Mouse (Mus musculus): ENCODE results near the gene Olfr275. TPM values are rescaled to one million over a fixed set of nuclear protein-coding genes. Genes with fewer than 3 reads are reported as not detected.
"Not testable (repeated sequence)": the region's sequence is repeated elsewhere in the genome, so short reads cannot be mapped to it uniquely, and the experiment has no call there.

The Olfr275 gene
- not detected for total RNA-seq (2021)
- long read RNA-seq, experiment 1, partial matches to known transcripts: 0 of 1 reads
- long read RNA-seq, experiment 1, other reads (novel, unspliced or antisense): 1 of 1 reads
- long read RNA-seq, experiment 2: 0 reads

- no peak for DNase-seq
Observed at GRCm38 (mm10) chr4:52814304-52814703, at the start of gene Olfr275. Gene Olfr275, plus strand, starts transcription at chr4:52814604.

DNA sequence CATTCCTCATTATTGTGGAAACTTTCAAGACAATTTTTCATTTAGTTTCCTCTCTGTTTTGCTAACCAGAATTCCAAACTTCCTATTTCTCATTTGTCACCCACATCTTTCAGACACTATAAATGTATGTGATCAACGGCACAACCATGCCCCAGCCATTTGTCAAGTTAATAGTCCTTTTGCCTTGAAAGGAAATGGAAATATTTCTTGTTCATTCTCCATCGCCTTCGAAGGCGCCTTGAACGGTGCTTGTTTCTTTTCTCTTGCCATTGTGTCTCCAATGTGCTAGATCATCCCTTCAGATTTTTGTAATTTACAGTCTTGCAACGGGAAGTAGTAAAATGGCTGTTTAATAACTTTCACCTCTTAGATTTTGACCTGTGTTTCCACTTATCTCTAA lies 48.8 kb upstream of the Olfr275 start:
- no peak for DNase-seq

- no peak for DNase-seq
Observed at GRCm38 (mm10) chr4:52772186-52772585, 42.2 kb upstream of the Olfr275 start.

GRCm38 (mm10) chr4:52800013-52800412 lies 14.4 kb upstream of the Olfr275 start:
- DNase-seq: no peak

GRCm38 (mm10) chr4:52811871-52812270 lies 2.5 kb upstream of the Olfr275 start:
- DNase-seq: no peak

- no peak for DNase-seq
Observed at GRCm38 (mm10) chr4:52821375-52821774, 7.0 kb downstream of the Olfr275 start.

GRCm38 (mm10) chr4:52845411-52845810 lies 31.0 kb downstream of the Olfr275 start:
- DNase-seq: not testable (repeated sequence)

- no peak for DNase-seq
Observed at GRCm38 (mm10) chr4:52849039-52849635, 34.7 kb downstream of the Olfr275 start.

DNA sequence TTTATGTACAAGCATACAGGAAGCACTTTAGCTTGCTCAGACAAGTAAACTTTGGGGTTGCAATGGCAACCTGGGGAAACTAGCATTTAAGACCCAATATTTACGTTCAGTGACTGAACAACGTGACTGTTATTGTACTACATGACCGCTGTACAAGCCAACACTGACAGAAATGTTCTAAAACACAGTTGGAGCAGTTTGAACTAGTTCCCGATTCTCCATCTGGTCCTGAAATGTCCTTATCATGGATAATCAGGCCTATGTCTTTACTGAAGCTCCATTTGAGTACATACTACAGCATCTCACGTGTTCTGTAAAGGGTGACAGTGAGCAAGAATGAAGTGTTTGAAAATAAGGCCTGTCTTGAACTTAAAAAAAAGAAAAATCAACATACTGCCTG lies 35.3 kb downstream of the Olfr275 start:
- no peak for DNase-seq

DNA sequence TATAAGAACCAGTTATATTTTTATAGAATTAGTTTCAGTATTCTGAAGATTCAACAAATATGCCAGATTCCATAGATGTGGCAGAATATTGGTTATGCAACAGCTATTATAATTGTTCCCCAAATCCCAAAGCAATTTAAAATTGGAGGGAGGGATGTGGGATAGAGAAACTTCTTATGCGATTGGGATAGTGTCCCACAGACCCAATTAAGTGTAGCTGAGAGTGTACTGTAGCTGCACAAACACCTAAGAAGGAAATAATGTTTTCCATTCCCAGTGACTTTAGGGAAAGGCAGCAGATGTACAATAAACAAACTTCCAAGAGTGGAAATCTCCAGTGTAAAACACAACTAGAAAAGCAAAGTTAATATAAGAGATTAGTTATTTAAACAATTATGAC lies 44.7 kb downstream of the Olfr275 start, which contains the start of gene Olfr273:
Olfr273 (minus strand) TSS at position 101 of the 400 bp plus-strand sequence.
- DNase-seq: no peak

- DNase-seq: no peak
Observed at GRCm38 (mm10) chr4:52864156-52864555, 49.8 kb downstream of the Olfr275 start.

Other genes starting within 250 kb of the Olfr275 start
- not detected for gene Toporsl, start 218.3 kb upstream of the Olfr275 start, total RNA-seq (2021)
- not detected for gene Olfr273, start 44.6 kb downstream of the Olfr275 start, total RNA-seq (2021)
- not detected for gene Olfr272, start 104.6 kb downstream of the Olfr275 start, total RNA-seq (2021)
- not detected for gene Olfr270, start 149.9 kb downstream of the Olfr275 start, total RNA-seq (2021)
- not detected for gene Nipsnap3a, start 174.7 kb downstream of the Olfr275 start, total RNA-seq (2021)
- 1 to 10 TPM; 1.2 to 3.2 TPM for gene Nipsnap3b, start 197.3 kb downstream of the Olfr275 start, total RNA-seq (2021)